Mouse (Mus musculus): ENCODE data around the gene Sf1. TPM values are rescaled to one million over a fixed set of nuclear protein-coding genes. Genes with fewer than 3 reads are reported as not detected.

The Sf1 gene
- polyA plus RNA-seq, 1 experiment from 2014 or later: 209 TPM

GRCm38 (mm10) chr19:6331178-6331577 is 32.3 kb upstream of the Sf1 start:
- WGBS: 65% methylated on average over 5 of the region's 5 CpGs
- Histone ChIP-seq H3K27ac (replicated peaks; ENCODE audit: low read depth, low read length) (no peak overlapping the region), H3K4me2 (ENCODE audit: low read depth, severe bottlenecking) (no peak overlapping the region), H3K4me1 (ENCODE audit: control insufficient read depth, insufficient read depth, low read length) (peaks cover 14% of the 10 kb centered on the region), H3K4me3 (ENCODE audit: low read depth, low read length) (no peak overlapping the region), H3K27me3 (ENCODE audit: control insufficient read depth, insufficient read depth, low read length) (no peaks in the 10 kb centered on the region), H3K9me3 (ENCODE audit: control insufficient read depth, low read length) (no peaks in the 10 kb centered on the region), H3K36me3 (ENCODE audit: control insufficient read depth, insufficient read depth, low read length) (no peaks in the 10 kb centered on the region), H3K9ac (ENCODE audit: low read length) (peak overlapping the region; percentile 34; the same call in 1 of the 2 replicates)
- DNase-seq (ENCODE audit: low spot score) (no peak), ATAC-seq (ENCODE audit: insufficient number of reproducible peaks, low FRiP score, low TSS enrichment, low read depth) (no peak)

DNA sequence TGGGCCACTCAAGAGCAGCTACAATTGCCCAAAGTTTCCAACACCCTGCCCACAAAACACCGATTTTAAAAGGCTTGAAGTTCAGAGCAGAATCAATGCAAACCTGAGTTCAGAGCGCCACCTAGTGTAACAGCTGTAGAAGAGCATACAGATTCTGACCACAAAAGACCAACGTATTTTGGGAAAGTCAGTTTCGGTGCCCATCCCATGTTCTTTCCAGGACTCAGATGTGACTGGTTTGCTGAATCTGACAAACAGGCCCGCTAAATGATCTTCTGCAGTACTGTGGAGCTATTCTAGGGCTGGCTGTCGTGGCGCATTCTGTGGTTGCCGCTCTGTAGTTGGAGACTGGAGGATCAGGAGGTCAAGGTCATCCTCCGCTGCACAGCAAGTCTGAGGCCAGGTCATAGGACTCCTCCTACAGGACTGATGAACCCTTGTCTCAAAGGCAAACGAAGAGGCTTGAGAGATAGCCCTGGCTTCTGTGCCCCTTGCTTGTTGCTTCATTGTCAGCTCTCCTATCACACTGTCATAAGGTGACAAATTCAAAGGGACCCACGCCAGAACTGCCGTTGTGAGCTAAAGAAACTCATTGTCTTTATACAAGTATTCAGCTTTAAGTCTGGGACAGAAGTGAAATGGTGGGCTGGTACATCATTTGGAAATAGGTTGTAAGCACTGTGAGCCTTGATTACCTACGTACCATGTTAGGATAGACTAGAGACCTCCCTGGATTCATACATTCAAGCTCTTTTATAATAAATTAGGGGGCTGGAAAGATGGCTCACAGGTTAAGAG is 31.6 kb upstream of the Sf1 start:
- no peak overlapping the region for H3K4me3 ChIP-seq (ENCODE audit: low read depth, low read length)
- H3K9ac ChIP-seq (ENCODE audit: low read length): peak overlapping the region; percentile 34
- H3K27me3 ChIP-seq (ENCODE audit: control insufficient read depth, insufficient read depth, low read length): no peaks in the 10 kb centered on the region
- 28% methylated on average over 13 of the region's 13 CpGs for WGBS
- no peak overlapping the region for H3K27ac ChIP-seq (replicated peaks; ENCODE audit: low read depth, low read length)
- DNase-seq (ENCODE audit: low spot score) (peak; percentile 78), ATAC-seq (ENCODE audit: insufficient number of reproducible peaks, low FRiP score, low TSS enrichment, low read depth) (no peak)
- H3K36me3 ChIP-seq (ENCODE audit: control insufficient read depth, insufficient read depth, low read length): no peaks in the 10 kb centered on the region
- 0 out of 2 replicates have a peak overlapping the region, but pooled peaks have one; percentile 20 for H3K4me2 ChIP-seq (ENCODE audit: low read depth, severe bottlenecking)
- H3K4me1 ChIP-seq (ENCODE audit: control insufficient read depth, insufficient read depth, low read length): peaks cover 20% of the 10 kb centered on the region
- no peaks in the 10 kb centered on the region for H3K9me3 ChIP-seq (ENCODE audit: control insufficient read depth, low read length)

- Histone ChIP-seq H3K9ac (ENCODE audit: low read length) (peak overlapping the region; percentile 40), H3K9me3 (ENCODE audit: control insufficient read depth, low read length) (no peaks in the 10 kb centered on the region), H3K27ac (replicated peaks; ENCODE audit: low read depth, low read length) (peak overlapping the region; percentile 61; the same call in 1 of the 2 replicates), H3K4me1 (ENCODE audit: control insufficient read depth, insufficient read depth, low read length) (peaks cover 20% of the 10 kb centered on the region), H3K4me2 (ENCODE audit: low read depth, severe bottlenecking) (peak overlapping the region; percentile 39), H3K27me3 (ENCODE audit: control insufficient read depth, insufficient read depth, low read length) (no peaks in the 10 kb centered on the region), H3K36me3 (ENCODE audit: control insufficient read depth, insufficient read depth, low read length) (peaks cover 17% of the 10 kb centered on the region), H3K4me3 (ENCODE audit: low read depth, low read length) (peak overlapping the region; percentile 88)
- DNase-seq (ENCODE audit: low spot score) (no peak), ATAC-seq (ENCODE audit: insufficient number of reproducible peaks, low FRiP score, low TSS enrichment, low read depth) (peak; percentile 14; the same call in 1 of the 2 replicates)
- WGBS: 70% methylated on average over 9 of the region's 9 CpGs
Observed at GRCm38 (mm10) chr19:6333761-6334595, 29.5 kb upstream of the Sf1 start.

DNA sequence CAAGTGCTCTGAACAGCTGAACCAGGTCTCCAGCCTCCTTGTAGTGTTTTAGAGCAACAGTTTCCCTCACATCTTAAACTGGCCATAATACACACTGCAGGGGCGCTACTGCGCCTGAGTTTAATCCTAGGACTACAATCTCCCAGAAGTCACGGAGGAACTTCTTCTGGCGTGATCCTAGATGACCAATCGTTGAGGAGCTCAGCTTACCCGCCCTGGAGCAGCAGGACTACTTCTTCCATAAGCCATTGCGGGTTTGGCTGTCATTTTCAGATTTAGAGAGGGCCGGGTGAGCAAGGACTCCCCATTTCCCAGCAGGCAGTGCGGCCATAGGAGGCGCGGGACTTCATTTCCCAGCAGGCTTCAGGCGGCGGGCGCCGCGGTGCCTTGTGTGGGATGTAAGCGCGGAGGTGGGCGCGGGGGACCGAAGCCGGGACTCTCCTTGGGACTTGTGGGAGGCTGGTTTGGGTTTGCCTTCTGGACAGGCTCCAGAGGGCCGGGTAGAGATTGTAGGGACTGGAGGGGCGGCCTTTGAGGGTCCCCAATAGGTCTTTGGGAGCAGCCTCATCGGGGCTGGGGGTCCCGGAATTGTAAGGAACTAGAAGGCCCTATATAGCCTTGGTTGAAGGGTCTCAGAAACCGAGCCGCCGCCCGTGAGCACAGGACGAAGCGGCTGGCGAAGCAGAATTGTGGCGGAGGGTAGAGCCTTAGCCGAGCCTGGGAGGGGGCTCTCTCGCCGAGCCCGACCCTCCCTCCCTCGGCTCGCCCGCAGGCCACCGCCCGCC is 28.6 kb upstream of the Sf1 start, which contains the start of gene Men1:
Men1 (plus strand) TSS at position 307 of the 785 bp plus-strand sequence.
- Histone ChIP-seq H3K27me3 (ENCODE audit: control insufficient read depth, insufficient read depth, low read length) (no peaks in the 10 kb centered on the region), H3K9me3 (ENCODE audit: control insufficient read depth, low read length) (no peaks in the 10 kb centered on the region), H3K9ac (ENCODE audit: low read length) (peak within 1 kb of the TSS; percentile 77), H3K36me3 (ENCODE audit: control insufficient read depth, insufficient read depth, low read length) (peaks cover 20% of the 10 kb centered on the region), H3K4me2 (ENCODE audit: low read depth, severe bottlenecking) (peak within 1 kb of the TSS; percentile 88), H3K27ac (replicated peaks; ENCODE audit: low read depth, low read length) (peak within 1 kb of the TSS; percentile 61), H3K4me1 (ENCODE audit: control insufficient read depth, insufficient read depth, low read length) (peaks cover 20% of the 10 kb centered on the region), H3K4me3 (ENCODE audit: low read depth, low read length) (peak within 1 kb of the TSS; percentile 88)
- DNase-seq (ENCODE audit: low spot score) (peak; percentile 94), ATAC-seq (ENCODE audit: insufficient number of reproducible peaks, low FRiP score, low TSS enrichment, low read depth) (peak; percentile 90)
- WGBS: under 1% methylated on average over 42 of the region's 43 CpGs

- peaks cover 22% of the 10 kb centered on the region for H3K36me3 ChIP-seq (ENCODE audit: control insufficient read depth, insufficient read depth, low read length)
- peak overlapping the region; percentile 88 for H3K4me3 ChIP-seq (ENCODE audit: low read depth, low read length)
- peak overlapping the region; percentile 77 for H3K9ac ChIP-seq (ENCODE audit: low read length)
- DNase-seq (ENCODE audit: low spot score): peak; percentile 38
- H3K4me2 ChIP-seq (ENCODE audit: low read depth, severe bottlenecking): peak overlapping the region; percentile 88
- peaks cover 25% of the 10 kb centered on the region for H3K4me1 ChIP-seq (ENCODE audit: control insufficient read depth, insufficient read depth, low read length)
- under 1% methylated on average over 25 of the region's 25 CpGs for WGBS
- no peaks in the 10 kb centered on the region for H3K27me3 ChIP-seq (ENCODE audit: control insufficient read depth, insufficient read depth, low read length)
- peak overlapping the region; percentile 45; the same call in 1 of the 2 replicates for H3K27ac ChIP-seq (replicated peaks; ENCODE audit: low read depth, low read length)
- ATAC-seq (ENCODE audit: insufficient number of reproducible peaks, low FRiP score, low TSS enrichment, low read depth): no peak
- no peaks in the 10 kb centered on the region for H3K9me3 ChIP-seq (ENCODE audit: control insufficient read depth, low read length)
Observed at GRCm38 (mm10) chr19:6335458-6335827, 28.0 kb upstream of the Sf1 start.

- Histone ChIP-seq H3K36me3 (ENCODE audit: control insufficient read depth, insufficient read depth, low read length) (peaks cover 22% of the 10 kb centered on the region), H3K27ac (replicated peaks; ENCODE audit: low read depth, low read length) (no peak overlapping the region), H3K9ac (ENCODE audit: low read length) (no peak overlapping the region; the same call in 1 of the 2 replicates), H3K4me1 (ENCODE audit: control insufficient read depth, insufficient read depth, low read length) (peaks cover 26% of the 10 kb centered on the region), H3K4me2 (ENCODE audit: low read depth, severe bottlenecking) (peak overlapping the region; percentile 88; the same call in 1 of the 2 replicates), H3K4me3 (ENCODE audit: low read depth, low read length) (no peak overlapping the region), H3K27me3 (ENCODE audit: control insufficient read depth, insufficient read depth, low read length) (no peaks in the 10 kb centered on the region), H3K9me3 (ENCODE audit: control insufficient read depth, low read length) (no peaks in the 10 kb centered on the region)
- no peak for DNase-seq (ENCODE audit: low spot score)
- WGBS: 96% methylated on average over 10 of the region's 10 CpGs
- no peak for ATAC-seq (ENCODE audit: insufficient number of reproducible peaks, low FRiP score, low TSS enrichment, low read depth)
Observed at GRCm38 (mm10) chr19:6336920-6337319, 26.6 kb upstream of the Sf1 start.

GRCm38 (mm10) chr19:6338171-6338570 is 25.3 kb upstream of the Sf1 start:
- Histone ChIP-seq H3K4me3 (ENCODE audit: low read depth, low read length) (no peak overlapping the region), H3K4me2 (ENCODE audit: low read depth, severe bottlenecking) (no peak overlapping the region), H3K9ac (ENCODE audit: low read length) (no peak overlapping the region), H3K27me3 (ENCODE audit: control insufficient read depth, insufficient read depth, low read length) (no peaks in the 10 kb centered on the region), H3K9me3 (ENCODE audit: control insufficient read depth, low read length) (no peaks in the 10 kb centered on the region), H3K27ac (replicated peaks; ENCODE audit: low read depth, low read length) (no peak overlapping the region), H3K36me3 (ENCODE audit: control insufficient read depth, insufficient read depth, low read length) (peaks cover 22% of the 10 kb centered on the region), H3K4me1 (ENCODE audit: control insufficient read depth, insufficient read depth, low read length) (peaks cover 26% of the 10 kb centered on the region)
- DNase-seq (ENCODE audit: low spot score): no peak
- ATAC-seq (ENCODE audit: insufficient number of reproducible peaks, low FRiP score, low TSS enrichment, low read depth): no peak
- WGBS: 95% methylated on average over 7 of the region's 7 CpGs

DNA sequence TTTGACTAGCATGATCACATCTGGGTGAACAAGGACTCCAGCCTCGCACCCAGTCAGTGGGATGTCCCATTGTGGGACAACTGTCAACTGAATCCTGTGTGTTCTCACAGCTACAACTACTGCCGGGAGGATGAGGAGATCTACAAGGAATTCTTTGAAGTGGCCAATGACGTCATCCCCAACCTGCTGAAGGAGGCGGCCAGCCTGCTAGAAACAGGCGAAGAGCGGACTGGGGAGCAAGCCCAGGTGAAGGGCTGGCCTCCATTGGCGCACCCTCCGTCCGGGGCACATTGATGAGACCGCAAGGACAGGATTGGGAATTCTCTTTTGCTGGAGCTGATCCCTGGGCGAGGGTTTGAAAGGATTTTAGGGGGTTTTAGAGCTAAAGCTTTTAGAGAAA is 24.8 kb upstream of the Sf1 start:
- Histone ChIP-seq H3K4me3 (ENCODE audit: low read depth, low read length) (no peak overlapping the region), H3K27ac (replicated peaks; ENCODE audit: low read depth, low read length) (no peak overlapping the region), H3K27me3 (ENCODE audit: control insufficient read depth, insufficient read depth, low read length) (no peaks in the 10 kb centered on the region), H3K4me2 (ENCODE audit: low read depth, severe bottlenecking) (no peak overlapping the region), H3K9me3 (ENCODE audit: control insufficient read depth, low read length) (no peaks in the 10 kb centered on the region), H3K36me3 (ENCODE audit: control insufficient read depth, insufficient read depth, low read length) (peaks cover 23% of the 10 kb centered on the region), H3K4me1 (ENCODE audit: control insufficient read depth, insufficient read depth, low read length) (peaks cover 26% of the 10 kb centered on the region), H3K9ac (ENCODE audit: low read length) (no peak overlapping the region)
- WGBS: 94% methylated on average over 11 of the region's 11 CpGs
- no peak for ATAC-seq (ENCODE audit: insufficient number of reproducible peaks, low FRiP score, low TSS enrichment, low read depth)
- no peak for DNase-seq (ENCODE audit: low spot score)

Data from limb, embryonic 11.5 days (tissue).